Mouse (Mus musculus): ENCODE data around the gene Vwa3b.

Vwa3b gene

DNA sequence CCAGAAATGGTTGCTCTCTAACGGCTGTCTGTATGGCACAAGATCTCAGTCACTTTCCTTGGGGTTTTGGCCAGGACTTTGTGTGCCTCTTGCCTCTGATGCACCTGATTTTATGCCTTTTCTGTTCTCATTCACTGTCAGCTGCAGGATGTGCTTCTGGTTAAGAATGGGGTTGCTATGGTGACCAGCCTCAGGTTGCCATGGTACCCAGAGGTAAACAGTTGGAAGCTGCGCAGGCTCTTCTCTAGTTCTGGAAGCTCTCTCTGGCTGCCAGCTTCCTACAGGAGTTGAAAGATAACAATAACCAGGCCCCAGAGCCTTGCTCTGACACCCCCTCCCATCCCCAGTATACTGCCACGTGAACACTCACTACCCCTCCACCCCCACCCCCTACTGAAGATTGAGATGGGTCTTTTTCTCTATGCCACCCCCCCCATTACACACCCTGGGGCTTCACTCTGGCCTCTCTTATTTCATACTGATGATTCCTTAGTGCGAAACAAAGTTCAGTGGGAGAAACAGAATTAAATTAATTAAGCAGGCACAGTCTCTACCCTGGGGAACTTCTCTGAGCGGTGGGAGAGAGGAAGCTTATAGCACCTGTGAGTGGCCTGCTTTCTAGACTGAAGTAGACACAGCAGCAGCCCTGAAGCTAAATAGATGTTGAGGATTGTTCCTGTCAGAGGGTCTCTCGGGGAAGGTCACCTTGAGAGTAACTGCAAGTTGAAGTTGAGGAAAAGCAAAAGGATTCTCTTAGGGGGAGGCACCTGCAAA, 193.9 kb downstream of the Vwa3b start:
- in situ Hi-C loops (cut with MboI; ENCODE audit: low sequenced_read_pairs), result no loop called here

GRCm38 (mm10) chr1:37222002-37222401, 195.6 kb downstream of the Vwa3b start:
- in situ Hi-C loops (cut with MboI; ENCODE audit: low sequenced_read_pairs), result no loop called here

- in situ Hi-C loops (cut with MboI; ENCODE audit: low sequenced_read_pairs), result no loop called here
Measured at GRCm38 (mm10) chr1:37230404-37230803, 204.0 kb downstream of the Vwa3b start.

- in situ Hi-C loops (cut with MboI; ENCODE audit: low sequenced_read_pairs), result no loop called here
Measured at GRCm38 (mm10) chr1:37231295-37231701, 204.9 kb downstream of the Vwa3b start.
